Mouse (Mus musculus): ENCODE results near the gene Tbl1x.
A peak's percentile ranks its signal among the peaks of the same experiment; 100 is the strongest.

Tbl1x gene

DNA sequence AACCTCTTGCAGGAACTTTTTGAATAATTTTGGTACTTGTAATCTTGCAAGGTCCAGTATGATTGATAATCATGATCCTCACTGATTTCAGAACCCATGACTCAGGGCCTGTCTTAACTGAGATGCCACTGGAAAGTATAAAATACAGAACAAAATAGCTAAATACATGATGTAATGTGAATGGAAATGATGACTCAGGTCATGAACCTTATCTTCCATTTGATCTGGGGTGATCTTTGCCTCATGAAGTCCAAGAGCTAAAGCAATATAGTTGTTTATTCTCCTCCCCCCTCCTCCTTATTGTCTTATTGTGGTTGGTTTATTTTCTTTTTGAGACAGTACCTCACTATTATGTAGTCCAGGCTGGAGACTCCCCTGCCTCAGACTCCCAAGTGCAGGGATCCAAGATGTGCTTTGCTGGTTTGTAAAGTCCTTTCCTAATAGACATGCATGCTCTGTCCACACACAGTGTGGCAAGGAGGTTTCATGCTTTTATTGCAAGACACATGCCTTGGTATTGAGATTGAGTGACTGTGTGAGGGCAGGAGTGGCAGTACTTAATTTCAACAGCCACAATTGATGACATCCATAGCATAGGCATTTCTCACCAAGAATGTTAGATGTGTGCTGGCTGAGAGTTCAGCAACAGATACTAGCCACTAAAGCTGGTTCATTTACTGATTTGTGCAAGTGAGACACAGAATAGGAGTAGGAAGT, 34.7 kb downstream of the Tbl1x start:
- DNase-seq, result no peak

DNA sequence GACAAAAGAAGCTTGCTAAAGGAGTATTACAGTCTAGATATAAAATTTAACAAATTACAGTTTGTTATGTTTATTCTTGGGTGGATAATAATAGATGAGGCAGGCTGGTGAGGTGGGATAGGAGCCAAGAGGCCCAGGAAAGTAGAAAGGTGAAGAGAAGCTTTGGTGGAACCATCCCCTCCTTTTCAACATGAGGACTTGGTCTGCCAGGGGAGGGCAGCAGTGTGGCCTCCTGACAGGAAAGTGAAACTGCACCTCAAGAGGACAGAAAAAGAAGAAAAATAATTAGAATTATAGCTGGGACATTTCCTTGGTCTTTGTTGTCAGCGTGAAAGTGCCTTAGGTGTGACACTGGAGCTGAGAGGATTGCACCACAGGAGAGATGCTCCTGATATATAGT, 35.6 kb downstream of the Tbl1x start:
- DNase-seq, result no peak

DNA sequence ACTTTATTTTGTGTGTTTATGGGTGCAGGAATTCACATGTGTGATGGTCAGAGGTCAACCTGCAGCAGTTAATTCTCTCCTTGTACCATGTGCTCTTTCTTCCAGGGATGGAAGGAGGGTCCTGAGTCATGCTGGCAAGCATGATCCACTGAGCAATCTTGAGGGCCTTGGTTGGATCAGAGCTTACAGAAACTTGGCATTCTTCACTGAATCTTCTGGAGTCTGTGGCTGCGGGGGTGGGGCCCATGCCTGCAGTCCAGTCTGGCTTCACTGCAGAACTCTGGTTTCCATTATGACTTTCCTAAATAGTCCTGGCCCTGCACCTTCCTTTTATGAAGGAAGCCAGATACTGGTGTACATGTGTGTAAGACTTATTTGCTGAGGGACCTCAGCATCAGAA, 38.1 kb downstream of the Tbl1x start:
- DNase-seq, result no peak

DNA sequence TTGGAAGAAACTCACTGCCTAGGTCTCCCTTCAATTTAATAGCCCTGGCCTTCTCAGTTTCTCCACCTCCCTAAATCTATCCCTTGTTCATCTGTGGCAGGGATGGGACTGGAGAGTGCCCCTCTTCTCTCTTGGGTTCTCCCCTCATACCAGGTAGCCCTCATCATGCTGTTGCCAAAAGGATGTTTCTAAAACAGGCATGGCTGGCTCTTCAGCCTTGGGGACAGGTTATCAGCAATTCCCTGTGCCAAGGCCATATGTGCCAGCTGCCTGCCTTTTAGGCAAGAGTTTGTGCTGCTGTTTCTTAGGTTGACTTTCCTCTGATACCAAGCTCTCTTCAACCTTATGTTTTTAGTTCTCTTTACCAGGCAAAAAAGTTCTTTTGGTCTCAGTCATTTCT, 39.6 kb downstream of the Tbl1x start:
- no peak for DNase-seq

DNA sequence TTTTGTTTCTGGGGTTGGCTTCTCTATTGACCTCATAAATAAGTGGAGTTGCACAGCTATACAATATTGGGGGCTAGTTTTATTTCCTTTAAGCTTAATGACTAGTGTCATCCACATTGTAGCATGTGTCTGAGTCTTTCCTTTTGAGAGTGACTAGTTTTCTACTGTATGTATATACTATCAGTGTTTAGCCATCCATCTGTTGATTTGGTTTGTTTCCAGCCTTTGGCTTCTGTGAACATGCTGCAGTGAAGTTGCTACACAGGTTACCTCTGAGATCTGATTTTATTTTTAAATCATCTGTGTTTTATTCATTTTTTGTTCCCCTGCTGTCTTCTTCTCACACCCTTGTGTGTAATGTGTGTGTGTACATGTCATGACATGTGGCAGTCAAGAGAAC, 40.5 kb downstream of the Tbl1x start:
- no peak for DNase-seq

DNA sequence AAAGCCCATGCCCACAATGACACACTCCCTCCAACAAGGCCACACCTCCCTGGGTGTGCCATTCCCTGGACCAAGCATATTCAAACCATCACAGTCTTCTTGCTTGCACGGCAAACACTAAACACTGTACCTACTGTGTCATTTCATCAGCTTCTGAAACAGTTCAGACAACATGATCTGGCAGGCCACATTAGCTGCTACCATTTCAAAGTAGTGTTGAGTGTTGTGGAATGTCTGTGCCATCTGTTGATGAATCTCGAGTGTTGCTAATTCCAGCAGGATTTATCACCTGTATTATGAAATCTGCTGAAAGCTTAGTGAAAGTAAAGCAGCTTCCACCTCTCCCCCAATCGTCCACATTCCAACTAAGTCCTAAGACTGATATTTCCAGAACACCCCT, 41.3 kb downstream of the Tbl1x start:
- DNase-seq, result no peak

DNA sequence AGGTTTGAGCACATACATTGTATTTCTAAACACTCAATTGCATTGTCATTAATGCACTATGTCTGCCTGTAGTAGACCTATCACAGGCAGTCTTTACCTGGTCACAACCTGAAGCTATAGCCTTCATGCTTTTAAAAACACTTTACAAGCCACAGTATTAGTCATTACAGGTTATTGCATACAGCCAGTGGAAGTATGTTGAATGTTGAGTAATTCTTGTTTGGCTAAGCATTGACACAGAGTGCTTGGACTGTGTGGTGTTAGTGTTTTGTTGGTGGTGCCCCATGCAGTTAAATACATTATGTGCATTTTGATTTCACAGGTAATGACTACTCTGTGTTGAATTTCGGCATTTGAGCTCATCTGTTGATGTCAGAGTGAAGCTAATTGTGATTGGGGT, 45.2 kb downstream of the Tbl1x start:
- no peak for DNase-seq

DNA sequence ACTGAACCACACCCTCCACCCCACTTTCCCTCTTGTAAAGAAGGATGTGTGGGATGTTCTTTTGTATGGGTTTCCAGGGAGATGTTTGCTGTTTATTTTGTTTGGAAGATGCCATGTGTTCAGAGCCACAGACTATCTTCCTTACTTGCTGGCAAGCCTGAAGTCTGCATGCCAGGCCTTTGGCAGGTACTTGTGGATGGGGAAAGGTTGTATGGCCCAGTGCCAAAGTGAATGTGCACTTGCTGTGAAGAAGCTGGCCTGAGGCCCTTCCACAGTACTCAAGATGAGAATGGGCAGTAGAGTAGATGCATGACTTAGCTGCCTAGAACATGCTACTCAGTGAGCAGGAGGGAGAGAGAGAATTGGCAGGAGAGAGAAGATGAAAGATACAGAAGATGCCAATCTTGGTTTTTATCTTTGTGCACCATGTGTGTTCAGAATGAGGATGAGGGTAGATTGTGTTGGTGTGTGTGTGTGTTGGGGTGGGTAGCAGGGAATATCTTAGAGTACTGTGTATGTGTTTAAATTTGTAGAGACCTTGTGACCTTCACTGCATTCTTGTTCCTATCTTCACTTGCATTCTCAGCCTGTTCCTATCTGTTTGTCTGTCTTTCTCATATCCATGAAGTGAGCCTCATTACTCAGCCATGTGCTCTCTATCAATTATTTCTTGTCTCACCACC, 48.5 kb downstream of the Tbl1x start:
- DNase-seq, result peak; percentile 61

DNA sequence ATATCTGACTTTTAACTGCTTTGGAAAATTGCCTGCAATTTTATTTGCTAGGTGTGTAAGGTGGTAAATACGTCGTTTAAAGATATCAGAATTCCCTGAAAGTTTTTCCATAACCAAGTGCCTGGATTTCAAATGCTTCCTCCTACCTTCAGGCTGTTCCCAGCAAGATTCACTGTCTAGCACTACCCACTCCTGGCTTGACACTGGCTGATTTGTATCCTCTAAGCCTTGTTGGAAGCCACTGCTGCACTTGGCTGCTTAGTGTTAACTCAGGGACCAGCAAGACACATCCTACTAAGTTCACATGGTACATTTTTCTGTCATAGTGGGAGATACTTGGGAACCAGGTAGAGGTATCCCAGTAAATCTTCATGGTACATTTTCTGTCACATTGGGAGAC, 52.8 kb downstream of the Tbl1x start:
- no peak for DNase-seq

DNA sequence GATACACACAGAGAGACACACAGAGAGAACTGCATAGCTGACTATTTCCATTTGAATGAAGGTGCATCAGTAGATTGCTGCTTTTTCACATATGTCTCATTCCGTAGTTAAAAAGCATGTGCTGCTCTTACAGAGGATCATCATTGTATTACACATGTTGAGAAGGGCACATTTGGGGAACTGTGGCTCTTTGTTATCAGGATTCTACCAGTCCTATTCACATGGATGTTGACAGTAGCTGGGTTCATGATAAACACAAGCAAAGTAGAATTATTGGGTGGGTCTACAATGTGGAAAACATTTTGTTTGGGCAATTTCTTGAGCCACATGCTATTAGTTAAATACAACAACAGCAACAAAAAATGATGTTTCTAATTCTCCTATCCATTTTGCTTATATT, 55.9 kb downstream of the Tbl1x start:
- no peak for DNase-seq

DNA sequence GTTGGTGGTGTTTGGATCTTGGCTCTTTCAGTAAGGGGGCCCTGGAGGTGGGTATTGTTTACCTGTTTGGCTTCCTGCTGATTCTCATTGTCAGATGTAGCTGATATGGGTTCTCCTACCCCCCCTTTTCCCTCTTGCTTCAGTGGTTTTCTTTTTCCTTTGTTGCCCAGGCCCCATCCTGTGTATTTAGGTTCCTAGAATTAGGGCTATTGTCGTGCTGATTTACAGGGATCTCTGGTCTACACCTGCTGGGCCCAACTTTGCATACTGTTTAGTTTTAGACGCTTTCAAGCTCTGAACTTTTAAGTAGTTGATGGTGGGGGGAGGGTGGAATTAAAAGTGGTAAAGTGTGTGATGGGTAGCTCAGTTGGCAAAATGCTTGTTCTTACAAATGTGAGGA, 57.2 kb downstream of the Tbl1x start:
- no peak for DNase-seq

DNA sequence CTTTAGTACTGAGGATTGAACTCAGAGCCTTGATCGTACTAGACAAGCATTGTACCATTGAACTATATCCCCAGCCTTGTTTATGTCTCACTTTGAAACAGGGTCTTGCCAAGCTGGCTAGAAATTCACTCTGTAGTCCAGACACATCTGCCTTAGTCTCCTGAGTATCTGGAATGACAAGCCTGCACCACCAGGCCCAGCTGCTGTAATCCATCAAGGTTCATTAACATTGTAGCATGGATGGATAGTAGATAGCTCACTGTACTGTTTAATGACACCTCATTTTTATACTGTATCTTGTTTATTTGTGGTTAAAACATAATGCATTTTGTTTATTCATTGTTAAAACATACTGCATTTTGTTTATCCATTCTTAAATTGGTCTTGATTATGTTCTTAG, 62.9 kb downstream of the Tbl1x start:
- DNase-seq, result no peak

DNA sequence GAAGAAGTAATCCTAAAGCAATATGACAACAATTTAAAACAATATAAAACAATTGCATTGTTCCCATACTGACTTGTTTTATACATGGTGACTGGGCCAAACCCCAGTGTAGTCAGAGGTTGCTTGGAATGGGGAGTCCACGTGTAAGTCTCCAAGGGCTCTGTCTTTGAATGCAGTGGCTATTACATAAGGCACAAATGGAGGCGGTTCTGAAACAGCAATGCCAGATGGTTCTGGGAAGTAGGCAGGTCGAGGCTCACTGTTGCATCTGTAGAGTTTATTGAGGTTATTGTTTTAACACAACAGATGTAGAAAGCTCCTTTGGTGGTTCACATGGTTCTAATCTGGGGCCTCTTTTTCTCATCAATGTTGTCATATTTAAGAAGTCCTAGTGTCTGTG, 66.3 kb downstream of the Tbl1x start:
- DNase-seq, result no peak

DNA sequence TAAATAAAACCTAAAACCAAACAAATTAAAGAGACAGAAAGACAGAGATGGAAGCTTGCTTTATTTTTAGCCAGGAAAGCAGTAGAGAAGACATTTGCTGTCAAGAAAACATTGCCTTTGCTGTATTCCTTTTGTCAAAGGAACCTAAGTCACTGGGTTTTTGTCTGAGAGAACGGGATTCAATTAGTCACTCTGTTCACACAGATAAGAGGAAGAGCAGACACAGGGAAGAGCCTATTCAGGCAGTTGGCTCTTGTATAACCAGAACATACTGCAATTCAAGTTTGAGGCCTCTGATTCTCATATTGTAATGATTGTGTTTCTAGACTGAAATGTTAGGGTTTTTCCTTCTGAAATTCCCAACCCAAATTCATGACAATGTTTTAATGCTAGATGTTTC, 67.4 kb downstream of the Tbl1x start:
- no peak for DNase-seq

DNA sequence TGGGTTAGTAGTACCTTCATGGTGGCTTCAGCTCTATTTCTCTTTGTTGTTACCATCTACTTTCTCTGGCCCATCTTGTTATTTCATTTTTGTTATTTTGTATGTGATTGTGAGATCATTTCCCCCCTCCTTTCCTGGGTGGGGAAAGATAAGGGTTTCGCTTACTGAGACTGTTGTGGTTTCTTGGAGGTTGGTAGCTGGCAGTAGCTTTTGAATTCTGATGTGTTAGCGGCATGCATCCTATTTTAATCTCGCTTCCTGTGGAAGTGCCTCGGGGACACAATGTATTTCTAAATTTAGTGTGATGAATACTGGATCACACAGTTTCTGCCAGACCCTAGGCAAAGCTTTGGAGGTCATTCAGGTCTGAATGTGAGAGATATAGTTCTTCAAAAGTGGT, 69.2 kb downstream of the Tbl1x start:
- no peak for DNase-seq

DNA sequence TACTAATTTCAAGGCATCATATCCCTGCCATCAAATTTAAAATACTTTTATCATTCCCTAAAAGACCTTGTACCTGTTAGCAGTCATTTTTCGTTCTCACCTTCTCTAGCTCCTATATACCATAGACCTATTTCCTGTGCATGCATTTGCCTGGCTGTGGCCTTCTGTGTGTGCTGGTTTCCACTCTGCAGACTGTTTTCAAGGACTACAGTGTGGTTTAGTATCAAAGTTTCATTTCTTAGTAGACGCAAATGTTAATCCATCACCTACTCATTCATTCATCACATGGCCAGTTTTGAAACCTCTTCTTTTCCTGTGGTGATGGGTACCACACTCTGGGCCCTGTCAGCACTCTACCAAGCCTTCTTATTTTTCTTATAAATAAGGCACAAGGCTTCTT, 75.2 kb downstream of the Tbl1x start:
- no peak for DNase-seq

DNA sequence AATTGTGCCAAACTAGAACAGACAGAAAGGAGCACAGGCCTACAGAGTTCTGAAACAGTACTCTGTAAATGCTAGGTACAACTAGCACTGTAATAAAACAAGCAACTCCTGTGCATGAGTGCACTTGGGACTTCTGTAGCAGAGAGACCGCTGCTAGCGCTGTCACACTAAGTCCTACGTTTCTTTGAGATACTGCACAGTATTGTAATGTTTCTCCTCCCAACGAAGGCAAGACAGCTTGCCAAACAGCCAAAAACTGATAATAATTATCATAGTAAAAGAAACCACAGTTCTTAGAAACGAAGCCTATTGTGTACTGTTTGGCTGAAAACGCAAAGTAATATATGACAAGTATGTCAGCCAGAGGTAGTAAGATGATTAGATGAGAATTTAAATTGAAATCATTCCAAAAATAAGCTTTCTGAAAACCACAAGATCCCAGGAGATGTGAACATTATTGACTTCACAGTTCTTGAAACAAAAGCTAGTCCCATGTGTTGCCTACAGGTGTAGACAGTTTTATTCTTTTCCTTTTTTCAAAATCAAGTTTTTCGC, 83.9 kb downstream of the Tbl1x start:
- DNase-seq, result no peak

DNA sequence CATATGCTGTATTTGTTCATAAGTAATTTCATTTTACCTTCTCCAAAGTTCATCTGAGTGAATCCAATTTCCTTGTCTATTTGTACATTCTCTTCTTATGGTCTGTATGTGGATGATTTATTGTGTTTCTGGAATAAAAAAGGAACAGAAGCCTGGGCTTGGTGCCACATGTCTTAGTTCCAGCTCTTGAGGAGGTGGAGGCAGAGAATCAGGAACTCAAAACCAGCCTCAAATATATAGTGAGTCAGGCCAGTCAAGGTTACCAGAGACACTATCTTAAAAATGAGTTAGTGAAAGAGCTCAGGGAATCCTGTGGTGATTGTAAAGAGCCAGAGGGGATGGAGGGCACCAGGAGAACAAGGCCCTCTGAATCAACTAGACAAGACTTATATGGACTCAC, 86.9 kb downstream of the Tbl1x start:
- DNase-seq, result no peak

DNA sequence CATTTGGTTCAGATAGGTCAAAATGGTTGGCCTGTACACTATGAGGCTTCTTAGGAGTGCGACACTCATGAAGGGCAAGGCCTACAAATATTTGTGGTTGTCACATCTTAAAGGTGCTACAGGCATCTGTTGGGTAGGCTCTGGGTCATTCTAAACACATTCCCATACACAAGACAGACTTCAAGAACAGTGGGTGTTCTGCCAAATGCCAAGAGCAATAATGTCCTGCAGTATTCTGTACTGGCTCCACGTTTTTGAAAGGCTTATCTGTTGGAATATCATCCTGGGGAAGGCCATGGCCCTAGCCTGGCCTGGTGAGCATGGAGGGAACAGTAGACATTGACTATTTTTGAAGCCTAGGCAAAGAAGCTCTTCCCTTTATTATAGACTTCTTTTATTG, 87.9 kb downstream of the Tbl1x start:
- no peak for DNase-seq

DNA sequence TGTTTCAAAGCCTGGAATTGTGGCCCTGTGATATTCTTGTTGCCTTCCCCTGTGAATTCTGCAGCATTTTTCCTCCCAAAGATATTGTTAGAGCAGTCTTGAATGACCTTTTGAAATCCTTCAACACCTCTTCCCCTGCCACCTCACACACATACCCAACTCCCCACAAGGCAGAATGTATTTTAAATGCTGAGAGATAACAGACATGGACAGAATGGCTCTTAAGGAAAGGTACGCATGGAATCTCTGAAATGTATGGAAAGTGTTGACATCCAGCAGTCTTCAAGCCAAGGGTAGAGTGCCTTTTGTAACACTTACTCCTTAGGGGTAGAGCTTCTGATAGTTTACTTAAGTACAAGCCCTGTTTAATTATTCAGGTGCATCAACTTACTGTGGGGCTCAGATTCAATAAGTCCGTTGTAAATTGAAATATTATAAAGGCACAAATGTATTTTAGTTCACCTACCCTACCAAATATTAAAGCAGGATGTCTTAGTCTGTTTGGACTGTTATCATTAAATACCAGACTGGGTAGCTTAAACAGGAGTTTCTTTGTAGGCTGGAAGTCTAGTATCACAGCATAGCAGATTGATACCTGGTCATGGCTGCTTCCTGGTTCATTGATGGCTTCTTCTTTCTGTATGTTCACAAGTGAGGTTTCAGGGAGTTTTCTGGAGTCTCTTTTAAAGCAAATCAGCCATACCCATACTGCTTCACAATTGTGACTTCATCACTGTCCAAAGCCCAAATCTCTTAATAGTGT, 92.9 kb downstream of the Tbl1x start:
- no peak for DNase-seq

DNA sequence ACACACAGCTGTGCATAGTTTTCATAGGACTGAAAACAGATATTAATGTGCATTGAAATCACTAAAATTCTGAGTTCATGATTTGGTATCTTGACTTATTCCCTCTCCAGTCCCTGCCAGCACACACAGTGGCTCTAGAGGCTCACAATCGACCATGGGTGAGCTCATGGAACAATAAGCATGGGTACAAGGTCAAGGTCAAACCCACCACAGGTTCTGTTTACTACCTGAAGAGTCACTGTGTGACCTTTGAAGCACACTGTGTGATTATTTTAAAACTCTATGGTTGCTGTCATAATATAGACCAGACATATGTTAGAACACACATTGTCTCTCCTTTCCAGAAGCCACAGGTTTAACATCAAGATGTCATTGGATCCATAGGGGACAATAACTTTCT, 96.7 kb downstream of the Tbl1x start:
- DNase-seq, result no peak

DNA sequence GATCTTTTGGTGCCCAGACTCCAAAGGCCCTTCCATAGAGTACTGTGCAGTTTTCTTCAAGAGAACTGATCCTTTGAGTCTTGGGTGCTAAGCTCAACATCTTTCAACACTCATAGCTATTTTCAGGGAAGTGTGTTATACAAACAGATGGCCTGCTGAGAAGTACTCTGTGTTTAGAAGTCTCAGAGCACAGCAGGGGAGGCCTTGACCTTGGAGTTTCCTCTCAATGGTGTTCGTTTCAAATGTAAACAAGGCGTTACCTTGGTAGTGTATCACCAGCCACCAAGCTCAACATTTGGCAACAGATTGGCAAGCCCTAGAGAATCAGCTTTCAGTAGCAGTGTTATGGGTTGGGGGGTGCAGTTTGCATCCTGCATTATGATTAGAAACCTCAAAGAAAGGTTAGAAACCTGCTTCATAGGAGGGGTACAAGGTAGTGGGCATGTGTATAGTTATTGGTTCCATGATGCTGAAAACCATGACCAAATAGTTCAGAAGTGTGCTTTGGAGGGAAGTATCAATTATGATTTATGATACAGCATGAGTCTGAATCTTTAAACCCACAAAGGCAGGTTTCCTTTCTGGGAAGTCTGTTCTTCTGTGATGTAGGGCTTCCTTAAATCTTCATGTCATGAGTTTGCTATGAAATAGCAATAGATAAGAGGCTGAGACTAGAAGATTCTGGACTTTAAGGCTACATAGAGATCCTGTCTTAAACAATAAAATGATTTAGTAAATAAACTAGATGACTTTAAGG, 98.3 kb downstream of the Tbl1x start:
- DNase-seq, result no peak

DNA sequence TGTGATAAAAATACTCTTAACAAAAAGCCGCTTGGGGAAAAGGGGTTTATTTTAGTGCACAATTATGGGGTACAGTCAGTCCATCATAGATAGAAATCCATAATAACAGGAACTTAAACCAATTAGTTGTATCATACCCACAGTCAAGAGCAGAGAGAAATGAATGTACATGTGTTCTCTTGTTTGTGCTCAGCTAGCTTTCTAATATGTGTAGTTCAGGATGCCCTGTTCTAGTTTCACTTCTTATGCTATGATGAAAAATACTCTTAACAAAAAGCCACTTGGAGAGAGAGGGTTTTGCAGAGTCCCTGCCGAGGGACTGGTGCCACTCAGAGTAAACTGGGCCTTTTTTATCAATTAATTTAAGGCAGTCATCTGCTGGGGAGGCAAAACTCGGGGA, 101.1 kb downstream of the Tbl1x start:
- DNase-seq, result no peak
